ENCODE assay signal across 8 mouse cellular contexts in the genomic region with DNA sequence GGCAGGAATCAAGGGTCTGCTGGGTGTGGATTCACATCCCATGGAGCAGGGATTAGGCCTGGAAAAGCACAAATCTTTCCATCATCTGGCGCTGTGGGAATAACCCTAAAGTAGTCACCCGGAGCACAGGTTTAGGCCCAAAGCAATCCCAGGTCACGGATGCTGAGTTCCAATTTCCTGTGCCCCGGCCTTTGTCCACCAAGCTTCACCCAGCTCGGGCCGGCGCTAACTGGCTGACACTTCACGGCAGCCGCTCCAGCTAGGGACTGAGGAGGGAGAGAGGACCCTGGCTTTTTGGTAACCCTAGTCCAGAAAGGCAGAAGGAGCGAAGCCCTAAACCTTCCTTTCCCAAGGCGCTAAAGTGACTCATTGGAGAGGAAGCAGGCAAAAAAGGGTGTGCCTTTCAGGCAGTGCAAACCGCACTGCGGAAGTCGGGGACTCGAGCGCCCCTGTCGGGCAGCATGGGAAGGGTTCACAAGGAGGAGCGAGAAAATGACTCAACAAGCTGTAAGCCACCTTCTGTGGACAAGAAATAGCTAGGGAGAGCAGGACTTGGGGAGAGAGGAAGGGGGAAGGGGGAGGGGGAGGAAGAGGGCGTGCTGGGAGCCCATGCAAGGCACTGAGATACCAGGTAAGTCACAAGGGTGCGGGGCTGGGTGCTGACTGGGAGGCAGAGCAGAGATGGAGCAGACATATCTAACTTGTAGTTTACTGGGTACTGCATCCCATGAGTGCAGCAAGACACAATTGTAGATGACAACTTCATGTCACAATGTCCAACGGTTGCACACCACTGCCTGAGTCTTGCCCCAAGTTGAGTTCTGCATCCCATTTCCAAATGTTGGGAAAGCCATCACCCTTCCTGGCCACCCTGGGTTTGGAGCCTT. TPM values are rescaled to one million over a fixed set of nuclear protein-coding genes. Genes with fewer than 3 reads are reported as not detected.
A peak's percentile ranks its signal among the peaks of the same experiment; 100 is the strongest.
DNase-seq lines count a peak whose midpoint lies in the region; ATAC-seq and TF ChIP-seq lines count a peak whose summit lies in the region.

No protein-coding gene starts in this region.

- H3K4me3 ChIP-seq in brown adipose tissue, adult 24 weeks (ENCODE audit: insufficient read depth, low read depth, low read length) = peak overlapping the region; percentile 55
- H3K4me3 ChIP-seq in heart, embryonic 13.5 days = peak overlapping the region; percentile 39
- peak overlapping the region; percentile 45 for H3K4me3 ChIP-seq in liver, embryonic 13.5 days (replicated peaks)
- H3K4me3 ChIP-seq in stomach, postnatal 0 days (ENCODE audit: low read depth, low read length) = 0 out of 2 replicates have a peak overlapping the region, but pooled peaks have one; percentile 10

- H3K9me3 ChIP-seq in heart, embryonic 13.5 days = no peaks in the 10 kb centered on the region
- no peaks in the 10 kb centered on the region for H3K9me3 ChIP-seq in liver, embryonic 13.5 days (replicated peaks)
- H3K9me3 ChIP-seq in stomach, postnatal 0 days (ENCODE audit: control insufficient read depth, low read length) = no peaks in the 10 kb centered on the region

- 17% methylated on average over 21 of the region's 21 CpGs for WGBS in heart, embryonic 13.5 days
- WGBS in liver, embryonic 13.5 days (ENCODE audit: insufficient replicate concordance) = 9% methylated on average over 21 of the region's 21 CpGs
- WGBS in stomach, postnatal 0 days = 14% methylated on average over 21 of the region's 21 CpGs

- peak; percentile 91 for TF ChIP-seq CTCF in stomach, postnatal 0 days (IDR thresholded peaks at IDR 0.05; ENCODE audit: low read depth)

- peak overlapping the region; percentile 78 for H3K9ac ChIP-seq in heart, embryonic 13.5 days
- peak overlapping the region; percentile 79 for H3K9ac ChIP-seq in liver, embryonic 13.5 days
- peak overlapping the region; percentile 54 for H3K9ac ChIP-seq in stomach, postnatal 0 days (ENCODE audit: low read length)

- no peaks in the 10 kb centered on the region for H3K27me3 ChIP-seq in heart, embryonic 13.5 days (replicated peaks)
- H3K27me3 ChIP-seq in liver, embryonic 13.5 days = no peaks in the 10 kb centered on the region
- no peaks in the 10 kb centered on the region for H3K27me3 ChIP-seq in stomach, postnatal 0 days (ENCODE audit: control insufficient read depth, insufficient read depth, low read length)

- peak; percentile 92 for DNase-seq in kidney, postnatal 10 days
- peak; percentile 87 for DNase-seq in liver, embryonic 13.5 days
- peak; percentile 81 to 85 for DNase-seq in natural killer cell, adult 2 months (ENCODE audit: low spot score in 2 of 2)
- peak; percentile 92 for DNase-seq in stomach, postnatal 0 days (ENCODE audit: low spot score)

- TF ChIP-seq EP300 in stomach, postnatal 0 days (optimal IDR thresholded peaks at IDR 0.05) = peak; percentile 69

- no peaks in the 10 kb centered on the region for H3K36me3 ChIP-seq in heart, embryonic 13.5 days
- no peaks in the 10 kb centered on the region for H3K36me3 ChIP-seq in liver, embryonic 13.5 days
- no peaks in the 10 kb centered on the region for H3K36me3 ChIP-seq in stomach, postnatal 0 days (ENCODE audit: control insufficient read depth, insufficient read depth, low read length)

- H3K27ac ChIP-seq in brown adipose tissue, adult 24 weeks (replicated peaks; ENCODE audit: low read depth, low read length) = peak overlapping the region; percentile 100
- H3K27ac ChIP-seq in heart, embryonic 13.5 days (replicated peaks) = peak overlapping the region; percentile 86
- peak overlapping the region; percentile 87 for H3K27ac ChIP-seq in liver, embryonic 13.5 days
- H3K27ac ChIP-seq in stomach, postnatal 0 days (replicated peaks) = peak overlapping the region; percentile 91

- H3K4me2 ChIP-seq in heart, embryonic 13.5 days = peak overlapping the region; percentile 66
- H3K4me2 ChIP-seq in liver, embryonic 13.5 days = peak overlapping the region; percentile 72
- H3K4me2 ChIP-seq in stomach, postnatal 0 days (replicated peaks; ENCODE audit: low read depth) = peak overlapping the region; percentile 43

- peaks cover 13% of the 10 kb centered on the region for H3K4me1 ChIP-seq in brown adipose tissue, adult 24 weeks (ENCODE audit: control insufficient read depth, insufficient read depth, insufficient read length, low read length)
- H3K4me1 ChIP-seq in heart, embryonic 13.5 days = peaks cover 62% of the 10 kb centered on the region
- peaks cover 64% of the 10 kb centered on the region for H3K4me1 ChIP-seq in liver, embryonic 13.5 days (replicated peaks)
- H3K4me1 ChIP-seq in stomach, postnatal 0 days (replicated peaks; ENCODE audit: control insufficient read depth, insufficient read depth) = peaks cover 3% of the 10 kb centered on the region

- peak; percentile 66 for ATAC-seq in CD4-positive, CD25-positive, alpha-beta regulatory T cell, adult 4 months
- peak; percentile 99 for ATAC-seq in erythroid progenitor cell, adult 5-6 weeks (replicated peaks; ENCODE audit: low FRiP score, poor library complexity, severe bottlenecking)
- ATAC-seq in heart, embryonic 13.5 days (ENCODE audit: extremely low read depth, insufficient number of reproducible peaks, low FRiP score, low TSS enrichment) = peak; percentile 49
- ATAC-seq in liver, embryonic 13.5 days (ENCODE audit: low read depth) = peak; percentile 79
- ATAC-seq in stomach, postnatal 0 days (ENCODE audit: low FRiP score, low TSS enrichment) = peak; percentile 79

RNA-seq across cellular contexts. Expression of gene Scyl1, which starts 46.7 kb away (rescaled TPM):
- polyA plus RNA-seq in CD4-positive, CD25-positive, alpha-beta regulatory T cell, adult 4 months (2017; shearing (Covaris generic)) = 10 to 100 TPM; 15.1 to 19.4 TPM
- polyA plus RNA-seq in brown adipose tissue, adult 24 weeks (2012; ENCODE audit: insufficient read depth, insufficient read length, missing spikeins) = 49.2 and 54.3 TPM in 2 replicates
- 18.4 and 24.1 TPM in 2 replicates for total RNA-seq in erythroid progenitor cell, adult 5-6 weeks (2015; ENCODE audit: low replicate concordance)
- total RNA-seq in erythroid progenitor cell, adult 5-6 weeks (2017; ENCODE audit: low replicate concordance) = 17.2 and 17.3 TPM in 2 replicates
- 55.8 and 59.6 TPM in 2 replicates for polyA plus RNA-seq in heart, embryonic 13.5 days (2015; fragmentation: Nextera tagmentation; extraction: Ambion mirVana)
- polyA plus RNA-seq in liver, embryonic 13.5 days (2015; fragmentation: Nextera tagmentation; extraction: Ambion mirVana) = 25.2 and 27.5 TPM in 2 replicates
- 38.1 and 40.9 TPM in 2 replicates for polyA plus RNA-seq in stomach, postnatal 0 days (2015; fragmentation: Nextera tagmentation; extraction: Ambion mirVana)

RNA-seq across cellular contexts. Expression of gene Frmd8, which starts 57.1 kb away (rescaled TPM):
- 10 to 100 TPM; 62.6 to 85.3 TPM for polyA plus RNA-seq in CD4-positive, CD25-positive, alpha-beta regulatory T cell, adult 4 months (2017; shearing (Covaris generic))
- polyA plus RNA-seq in brown adipose tissue, adult 24 weeks (2012; ENCODE audit: insufficient read depth, insufficient read length, missing spikeins) = 6.6 and 7.0 TPM in 2 replicates
- total RNA-seq in erythroid progenitor cell, adult 5-6 weeks (2015; ENCODE audit: low replicate concordance) = 3.6 and 9.2 TPM in 2 replicates
- total RNA-seq in erythroid progenitor cell, adult 5-6 weeks (2017; ENCODE audit: low replicate concordance) = 4.2 and 6.0 TPM in 2 replicates
- 27.4 and 29.0 TPM in 2 replicates for polyA plus RNA-seq in heart, embryonic 13.5 days (2015; fragmentation: Nextera tagmentation; extraction: Ambion mirVana)
- 13.9 and 15.8 TPM in 2 replicates for polyA plus RNA-seq in liver, embryonic 13.5 days (2015; fragmentation: Nextera tagmentation; extraction: Ambion mirVana)
- polyA plus RNA-seq in stomach, postnatal 0 days (2015; fragmentation: Nextera tagmentation; extraction: Ambion mirVana) = 13.8 and 18.8 TPM in 2 replicates

RNA-seq across cellular contexts. Expression of gene Slc25a45, which starts 59.7 kb away (rescaled TPM):
- 10 to 100 TPM; 51.6 to 73.7 TPM for polyA plus RNA-seq in CD4-positive, CD25-positive, alpha-beta regulatory T cell, adult 4 months (2017; shearing (Covaris generic))
- 2.3 and 2.4 TPM in 2 replicates for polyA plus RNA-seq in brown adipose tissue, adult 24 weeks (2012; ENCODE audit: insufficient read depth, insufficient read length, missing spikeins)
- total RNA-seq in erythroid progenitor cell, adult 5-6 weeks (2015; ENCODE audit: low replicate concordance) = 2.9 and 8.8 TPM in 2 replicates
- 7.2 and 7.8 TPM in 2 replicates for total RNA-seq in erythroid progenitor cell, adult 5-6 weeks (2017; ENCODE audit: low replicate concordance)
- 3.7 and 4.2 TPM in 2 replicates for polyA plus RNA-seq in heart, embryonic 13.5 days (2015; fragmentation: Nextera tagmentation; extraction: Ambion mirVana)
- 5.7 and 6.8 TPM in 2 replicates for polyA plus RNA-seq in liver, embryonic 13.5 days (2015; fragmentation: Nextera tagmentation; extraction: Ambion mirVana)
- polyA plus RNA-seq in stomach, postnatal 0 days (2015; fragmentation: Nextera tagmentation; extraction: Ambion mirVana) = 2.9 and 3.2 TPM in 2 replicates

Comparison
In these comparisons a context has a peak if more than half of its experiments do, and no peak if none do; other contexts are left out.
1. Peak in every context shown above with its lines: DNase-seq, ATAC-seq, H3K4me3 ChIP-seq and H3K27ac ChIP-seq.
2. ATAC-seq: peak in every context shown above with its lines; median percentile 99 in erythroid progenitor cell, adult 5-6 weeks; 79 in liver, embryonic 13.5 days; 79 in stomach, postnatal 0 days; 66 in CD4-positive, CD25-positive, alpha-beta regulatory T cell, adult 4 months; 49 in heart, embryonic 13.5 days.